Mouse (Mus musculus) lung, adult 2 months (tissue): ENCODE results near the gene Myh9.

Source experiments
- CTCF ChIP-seq: fragments of 200-500 bp; IDR thresholded peaks from 2 replicates; pipeline ENCODE4 v1.5.1; 2011; ENCODE audit warnings: mild to moderate bottlenecking, low read length, control low read depth; ENCODE audit not compliant: insufficient read depth
- POLR2A ChIP-seq: fragments of 200-500 bp; IDR thresholded peaks from 2 replicates; pipeline ENCODE4 v1.6.1; 2011; ENCODE audit warnings: low read depth, mild to moderate bottlenecking, control low read depth, low read length, borderline replicate concordance; ENCODE audit errors: extremely low read depth

DNA sequence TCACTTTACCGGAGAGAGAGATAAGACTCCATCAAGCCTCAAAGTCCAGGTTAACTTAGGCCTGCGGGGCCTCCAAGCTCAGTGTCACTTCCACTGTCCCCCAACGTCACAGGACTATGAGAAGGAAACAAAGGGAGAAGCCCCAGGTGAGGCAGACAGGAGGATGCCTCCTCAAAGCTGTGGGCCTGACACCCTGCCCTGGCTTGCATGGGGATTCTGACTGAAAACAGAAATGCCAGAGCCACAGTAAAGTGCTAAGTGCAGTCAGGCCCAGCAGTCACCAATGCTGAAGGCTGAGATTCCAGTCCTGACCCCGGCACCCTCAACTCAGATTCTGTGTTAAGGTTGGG is 25.4 kb downstream of the Myh9 start:
- TF ChIP-seq CTCF (no peak), POLR2A (no peak)
